Mouse (Mus musculus) left cerebral cortex, postnatal 36 days (tissue): Measurements from ENCODE around the gene Lrrc15. TPM values are rescaled to one million over a fixed set of nuclear protein-coding genes. Genes with fewer than 3 reads are reported as not detected.

Source experiments
- DNase-seq, 2 experiments: peaks; one replicate each; pipeline ENCODE4 v3.0.0; 2021 to 2022; ENCODE audit warnings: low spot score in 2 of 2, mixed read lengths in 1 of 2
- intact Hi-C: fragments of 180-260 bp; cut with DNase I; formaldehyde crosslinking; loops from one replicate; pipeline ENCODE4 v1.15.1; 2025
- total RNA-seq, 2 experiments: library from RNA; stranded (reverse); gene quantifications; 2 replicates each; pipeline ENCODE4 v1.2.3; 2021

Lrrc15 gene
- total RNA-seq, 2 experiments from 2014 or later, result not detected

GRCm38 (mm10) chr16:30253900-30254299, 29.2 kb downstream of the Lrrc15 start:
- intact Hi-C loops, result loop anchor here (2.0 to 10.0 kb wide), 2 partner anchors 57 to 251 kb away; partner anchors contain the start of gene Gp5

GRCm38 (mm10) chr16:30253374-30253773, 29.7 kb downstream of the Lrrc15 start:
- intact Hi-C loops, result loop anchor here (2.0 to 10.0 kb wide), 2 partner anchors 57 to 251 kb away; partner anchors contain the start of gene Gp5
- no peak for DNase-seq

More at GRCm38 (mm10) chr16:30253900-30254299, 29.2 kb downstream of the Lrrc15 start:
- no peak for DNase-seq

- intact Hi-C loops, result loop anchor here (2.0 to 10.0 kb wide), 2 partner anchors 59 to 253 kb away; partner anchors contain the start of gene Gp5
- DNase-seq, result peak; percentile 73 to 80
Observed at GRCm38 (mm10) chr16:30252003-30252418, 31.0 kb downstream of the Lrrc15 start.

- DNase-seq, result no peak
- intact Hi-C loops, result no loop called here
Observed at GRCm38 (mm10) chr16:30244037-30244700, 38.9 kb downstream of the Lrrc15 start.

- no peak for DNase-seq
Observed at GRCm38 (mm10) chr16:30241623-30242022, 41.4 kb downstream of the Lrrc15 start.

GRCm38 (mm10) chr16:30238791-30239190, 44.3 kb downstream of the Lrrc15 start:
- DNase-seq, result no peak
- intact Hi-C loops, result loop anchor here (5.0 kb wide), 1 partner anchor 606 kb away; no protein-coding TSS in a partner anchor

More at GRCm38 (mm10) chr16:30241623-30242022, 41.4 kb downstream of the Lrrc15 start:
- intact Hi-C loops, result no loop called here

GRCm38 (mm10) chr16:30236091-30236699, 46.9 kb downstream of the Lrrc15 start:
- intact Hi-C loops, result loop anchor here (1.0 to 5.0 kb wide), 3 partner anchors 166 to 604 kb away; no protein-coding TSS in a partner anchor
- DNase-seq, result peak; percentile 83 to 86

- peak in 1 of 2 experiments; percentile 10 for DNase-seq
- intact Hi-C loops, result loop anchor here (1.0 to 5.0 kb wide), 2 partner anchors 226 to 603 kb away; no protein-coding TSS in a partner anchor
Observed at GRCm38 (mm10) chr16:30235577-30235976, 47.5 kb downstream of the Lrrc15 start.

- intact Hi-C loops, result loop anchor here (1.0 to 5.0 kb wide), 2 partner anchors 226 to 603 kb away; no protein-coding TSS in a partner anchor
- DNase-seq, result no peak
Observed at GRCm38 (mm10) chr16:30234636-30235546, 48.2 kb downstream of the Lrrc15 start.

- no peak for DNase-seq
- intact Hi-C loops, result no loop called here
Observed at GRCm38 (mm10) chr16:30234077-30234476, 49.0 kb downstream of the Lrrc15 start.

GRCm38 (mm10) chr16:30231882-30232604, 51.0 kb downstream of the Lrrc15 start:
- intact Hi-C loops, result no loop called here
- no peak for DNase-seq

GRCm38 (mm10) chr16:30227352-30227751, 55.7 kb downstream of the Lrrc15 start:
- intact Hi-C loops, result no loop called here
- no peak for DNase-seq

GRCm38 (mm10) chr16:30221161-30221782, 61.8 kb downstream of the Lrrc15 start:
- no peak for DNase-seq
- intact Hi-C loops, result no loop called here

Other genes with a start within 250 kb of the Lrrc15 start
- gene Hes1, start 218.9 kb downstream of the Lrrc15 start, total RNA-seq, result 10 to 100 TPM; 18.1 to 18.3 TPM
- not detected for gene Cpn2, start 15.8 kb downstream of the Lrrc15 start, total RNA-seq
- gene Gp5, start 27.5 kb upstream of the Lrrc15 start, total RNA-seq, result 1 to 10 TPM in 1 of 2 experiments, under 1 TPM in 1; 0.99 to 1.2 TPM
- 10 to 100 TPM; 61.8 to 71.6 TPM for gene Atp13a3, start 122.7 kb upstream of the Lrrc15 start, total RNA-seq